Mouse (Mus musculus): ENCODE measurements at regions not wholly inside any gene's neighbourhood (a gene's known extent, or its start where the extent isn't known, plus 50 kb on each side); places are given as distances from the start of the nearest gene placed in this dataset.
A peak's percentile ranks its signal among the peaks of the same experiment; 100 is the strongest.

- 84% methylated on average over 3 of the region's 3 CpGs for WGBS
- Histone ChIP-seq H3K27me3 (ENCODE audit: control insufficient read depth, insufficient read depth, low read length) (no peaks in the 10 kb centered on the region), H3K36me3 (ENCODE audit: control insufficient read depth, insufficient read depth, low read length) (no peaks in the 10 kb centered on the region), H3K79me2 (replicated peaks; ENCODE audit: control insufficient read depth, insufficient read depth, low read length) (no peaks in the 10 kb centered on the region), H3K4me3 (no peak overlapping the region), H3K4me1 (ENCODE audit: control insufficient read depth, insufficient read depth, low read length) (no peaks in the 10 kb centered on the region), H3K27ac (no peak overlapping the region), H3K9ac (ENCODE audit: low read depth, low read length) (no peak overlapping the region)
- intact Hi-C loops (cut with DNase I), result no loop called here
- TF ChIP-seq EP300 (IDR thresholded peaks at IDR 0.05; ENCODE audit: insufficient read depth, low read depth, low read length) (no peak), POLR2A (IDR thresholded peaks at IDR 0.05; ENCODE audit: insufficient read depth, low read depth, low read length) (no peak), CTCF (IDR thresholded peaks at IDR 0.05) (no peak)
- no peak for DNase-seq
These were observed 362.9 kb upstream of the 5930422O12Rik start for GRCm38 (mm10) chr8:33065566-33065965.

- 80% methylated on average over 6 of the region's 6 CpGs for WGBS
- no peak for TF ChIP-seq POLR2A (IDR thresholded peaks at IDR 0.05; ENCODE audit: insufficient read depth, low read depth, low read length)
- TF ChIP-seq EP300 (IDR thresholded peaks at IDR 0.05; ENCODE audit: insufficient read depth, low read depth, low read length), result no peak
- no peak for TF ChIP-seq CTCF (IDR thresholded peaks at IDR 0.05)
- no peaks in the 10 kb centered on the region for H3K27me3 ChIP-seq (ENCODE audit: control insufficient read depth, insufficient read depth, low read length)
- no peak overlapping the region for H3K9ac ChIP-seq (ENCODE audit: low read depth, low read length)
- H3K79me2 ChIP-seq (replicated peaks; ENCODE audit: control insufficient read depth, insufficient read depth, low read length), result no peaks in the 10 kb centered on the region
- no peaks in the 10 kb centered on the region for H3K4me1 ChIP-seq (ENCODE audit: control insufficient read depth, insufficient read depth, low read length)
- H3K4me3 ChIP-seq, result no peak overlapping the region
- no peak overlapping the region for H3K27ac ChIP-seq
- DNase-seq, result no peak
- H3K36me3 ChIP-seq (ENCODE audit: control insufficient read depth, insufficient read depth, low read length), result no peaks in the 10 kb centered on the region
- intact Hi-C loops (cut with DNase I), result no loop called here
These were observed 362.3 kb upstream of the 5930422O12Rik start for GRCm38 (mm10) chr8:33066168-33066567.

- no peak for TF ChIP-seq CTCF (IDR thresholded peaks at IDR 0.05)
- TF ChIP-seq EP300 (IDR thresholded peaks at IDR 0.05; ENCODE audit: insufficient read depth, low read depth, low read length), result no peak
- TF ChIP-seq POLR2A (IDR thresholded peaks at IDR 0.05; ENCODE audit: insufficient read depth, low read depth, low read length), result no peak
These were observed 361.0 kb upstream of the 5930422O12Rik start for GRCm38 (mm10) chr8:33067453-33068039.

GRCm38 (mm10) chr8:33068468-33068867 lies 360.0 kb upstream of the 5930422O12Rik start:
- H3K27ac ChIP-seq, result no peak overlapping the region
- no peak overlapping the region for H3K9ac ChIP-seq (ENCODE audit: low read depth, low read length)
- intact Hi-C loops (cut with DNase I), result no loop called here
- H3K36me3 ChIP-seq (ENCODE audit: control insufficient read depth, insufficient read depth, low read length), result no peaks in the 10 kb centered on the region
- TF ChIP-seq POLR2A (IDR thresholded peaks at IDR 0.05; ENCODE audit: insufficient read depth, low read depth, low read length), result no peak
- TF ChIP-seq EP300 (IDR thresholded peaks at IDR 0.05; ENCODE audit: insufficient read depth, low read depth, low read length), result no peak
- TF ChIP-seq CTCF (IDR thresholded peaks at IDR 0.05), result peak; percentile 23
- no peak for DNase-seq
- H3K4me3 ChIP-seq, result no peak overlapping the region
- WGBS, result 77% methylated on average over 5 of the region's 5 CpGs
- no peaks in the 10 kb centered on the region for H3K79me2 ChIP-seq (replicated peaks; ENCODE audit: control insufficient read depth, insufficient read depth, low read length)
- no peaks in the 10 kb centered on the region for H3K4me1 ChIP-seq (ENCODE audit: control insufficient read depth, insufficient read depth, low read length)
- H3K27me3 ChIP-seq (ENCODE audit: control insufficient read depth, insufficient read depth, low read length), result no peaks in the 10 kb centered on the region

More at GRCm38 (mm10) chr8:33067453-33068039, 361.0 kb upstream of the 5930422O12Rik start:
- no peak overlapping the region for H3K27ac ChIP-seq
- H3K9ac ChIP-seq (ENCODE audit: low read depth, low read length), result no peak overlapping the region
- H3K27me3 ChIP-seq (ENCODE audit: control insufficient read depth, insufficient read depth, low read length), result no peaks in the 10 kb centered on the region
- intact Hi-C loops (cut with DNase I), result no loop called here
- H3K4me3 ChIP-seq, result no peak overlapping the region
- H3K79me2 ChIP-seq (replicated peaks; ENCODE audit: control insufficient read depth, insufficient read depth, low read length), result no peaks in the 10 kb centered on the region
- DNase-seq, result no peak
- WGBS, result 30% methylated on average over 8 of the region's 8 CpGs
- H3K4me1 ChIP-seq (ENCODE audit: control insufficient read depth, insufficient read depth, low read length), result no peaks in the 10 kb centered on the region
- no peaks in the 10 kb centered on the region for H3K36me3 ChIP-seq (ENCODE audit: control insufficient read depth, insufficient read depth, low read length)

GRCm38 (mm10) chr8:33075186-33075585 lies 353.3 kb upstream of the 5930422O12Rik start:
- TF ChIP-seq CTCF (IDR thresholded peaks at IDR 0.05) (no peak), EP300 (IDR thresholded peaks at IDR 0.05; ENCODE audit: insufficient read depth, low read depth, low read length) (no peak), POLR2A (IDR thresholded peaks at IDR 0.05; ENCODE audit: insufficient read depth, low read depth, low read length) (no peak)
- no peaks in the 10 kb centered on the region for H3K36me3 ChIP-seq (ENCODE audit: control insufficient read depth, insufficient read depth, low read length)
- H3K27me3 ChIP-seq (ENCODE audit: control insufficient read depth, insufficient read depth, low read length), result no peaks in the 10 kb centered on the region
- H3K27ac ChIP-seq, result no peak overlapping the region
- no peak overlapping the region for H3K9ac ChIP-seq (ENCODE audit: low read depth, low read length)
- H3K4me1 ChIP-seq (ENCODE audit: control insufficient read depth, insufficient read depth, low read length), result no peaks in the 10 kb centered on the region
- intact Hi-C loops (cut with DNase I), result no loop called here
- 17% methylated on average over 1 of the region's 1 CpGs for WGBS
- DNase-seq, result no peak
- no peak overlapping the region for H3K4me3 ChIP-seq
- no peaks in the 10 kb centered on the region for H3K79me2 ChIP-seq (replicated peaks; ENCODE audit: control insufficient read depth, insufficient read depth, low read length)

- H3K36me3 ChIP-seq (ENCODE audit: control insufficient read depth, insufficient read depth, low read length), result no peaks in the 10 kb centered on the region
- no peaks in the 10 kb centered on the region for H3K27me3 ChIP-seq (ENCODE audit: control insufficient read depth, insufficient read depth, low read length)
- no peaks in the 10 kb centered on the region for H3K79me2 ChIP-seq (replicated peaks; ENCODE audit: control insufficient read depth, insufficient read depth, low read length)
- WGBS, result 84% methylated on average over 6 of the region's 6 CpGs
- no peaks in the 10 kb centered on the region for H3K4me1 ChIP-seq (ENCODE audit: control insufficient read depth, insufficient read depth, low read length)
- DNase-seq, result no peak
- intact Hi-C loops (cut with DNase I), result no loop called here
- no peak for TF ChIP-seq CTCF (IDR thresholded peaks at IDR 0.05)
- no peak for TF ChIP-seq POLR2A (IDR thresholded peaks at IDR 0.05; ENCODE audit: insufficient read depth, low read depth, low read length)
- TF ChIP-seq EP300 (IDR thresholded peaks at IDR 0.05; ENCODE audit: insufficient read depth, low read depth, low read length), result no peak
- H3K27ac ChIP-seq, result no peak overlapping the region
- H3K9ac ChIP-seq (ENCODE audit: low read depth, low read length), result no peak overlapping the region
- no peak overlapping the region for H3K4me3 ChIP-seq
These were observed 352.3 kb upstream of the 5930422O12Rik start for GRCm38 (mm10) chr8:33076253-33076652.
